Mouse (Mus musculus) spleen, postnatal 4 days (tissue): ENCODE measurements around the gene Kit.

Experiments
- DNase-seq, 2 experiments: peaks; one replicate each; pipeline ENCODE4 v3.0.0; 2022; ENCODE audit warnings: low spot score in 2 of 2

Kit gene

GRCm38 (mm10) chr5:75632846-75633640, 58.3 kb downstream of the Kit start:
- no peak for DNase-seq

GRCm38 (mm10) chr5:75635385-75635784, 60.7 kb downstream of the Kit start:
- DNase-seq, result no peak

GRCm38 (mm10) chr5:75640637-75641036, 65.9 kb downstream of the Kit start:
- no peak for DNase-seq

- DNase-seq, result no peak
These were observed 72.3 kb downstream of the Kit start for GRCm38 (mm10) chr5:75647046-75647445.

- DNase-seq, result no peak
These were observed 75.8 kb downstream of the Kit start for GRCm38 (mm10) chr5:75650566-75650965.

- DNase-seq, result no peak
These were observed 78.7 kb downstream of the Kit start for GRCm38 (mm10) chr5:75653431-75653830.

GRCm38 (mm10) chr5:75658575-75658974, 83.9 kb downstream of the Kit start:
- no peak for DNase-seq

GRCm38 (mm10) chr5:75660342-75660741, 85.6 kb downstream of the Kit start:
- no peak for DNase-seq

- no peak for DNase-seq
These were observed 87.8 kb downstream of the Kit start for GRCm38 (mm10) chr5:75662466-75662865.

- no peak for DNase-seq
These were observed 89.1 kb downstream of the Kit start for GRCm38 (mm10) chr5:75663768-75664167.

- no peak for DNase-seq
These were observed 92.4 kb downstream of the Kit start for GRCm38 (mm10) chr5:75667083-75667482.

GRCm38 (mm10) chr5:75671136-75671788, 96.5 kb downstream of the Kit start:
- DNase-seq, result no peak

- no peak for DNase-seq
These were observed 101.3 kb downstream of the Kit start for GRCm38 (mm10) chr5:75676024-75676423.

GRCm38 (mm10) chr5:75679896-75680295, 105.2 kb downstream of the Kit start:
- DNase-seq, result no peak

- DNase-seq, result no peak
These were observed 120.6 kb downstream of the Kit start for GRCm38 (mm10) chr5:75695162-75695809.

GRCm38 (mm10) chr5:75696960-75697359, 122.2 kb downstream of the Kit start:
- no peak for DNase-seq

GRCm38 (mm10) chr5:75698556-75698955, 123.8 kb downstream of the Kit start:
- no peak for DNase-seq

- no peak for DNase-seq
These were observed 124.4 kb downstream of the Kit start for GRCm38 (mm10) chr5:75699081-75699480.

GRCm38 (mm10) chr5:75699516-75699915, 124.8 kb downstream of the Kit start:
- no peak for DNase-seq

- no peak for DNase-seq
These were observed 126.9 kb downstream of the Kit start for GRCm38 (mm10) chr5:75701662-75702061.

GRCm38 (mm10) chr5:75702080-75702479, 127.4 kb downstream of the Kit start:
- no peak for DNase-seq

GRCm38 (mm10) chr5:75704584-75705175, 130.0 kb downstream of the Kit start:
- no peak for DNase-seq
